Mouse (Mus musculus) bone marrow, adult 2 months (tissue): ENCODE data around the gene Ammecr1. TPM values are rescaled to one million over a fixed set of nuclear protein-coding genes. Genes with fewer than 3 reads are reported as not detected.

Experiments
- H3K27ac ChIP-seq: fragments of 200-500 bp; 2 replicates; pipeline ENCODE4 v1.5.1; 2012; ENCODE audit warnings: low read depth, mild to moderate bottlenecking, control low read depth, inconsistent platforms, low read length; ENCODE audit not compliant: control insufficient read depth, poor library complexity, insufficient read depth
- H3K4me1 ChIP-seq: fragments of 200-500 bp; 2 replicates; pipeline ENCODE4 v1.6.1; 2011; ENCODE audit warnings: low read length; ENCODE audit not compliant: control insufficient read depth, insufficient read depth
- H3K4me3 ChIP-seq: fragments of 200-500 bp; replicated peaks from 2 replicates; pipeline ENCODE3; 2011; ENCODE audit warnings: mild to moderate bottlenecking, low read depth, low read length, control low read depth; ENCODE audit not compliant: control insufficient read depth
- CTCF ChIP-seq: fragments of 200-500 bp; IDR thresholded peaks from 2 replicates; pipeline ENCODE4 v1.5.1; 2011; ENCODE audit warnings: low read length, control low read depth; ENCODE audit not compliant: control insufficient read depth, insufficient read depth
- POLR2A ChIP-seq: fragments of 200-500 bp; IDR thresholded peaks from 2 replicates; pipeline ENCODE4 v1.6.1; 2011; ENCODE audit warnings: low read depth, mild to moderate bottlenecking, control low read depth, low read length, borderline replicate concordance; ENCODE audit not compliant: control insufficient read depth
- WGBS: fragments of 180-500 bp; shearing (Covaris S2); methylation state at CpG from one replicate; pipeline ENCODE4 v1.1.7; 2018; 5-methylcytosine and 5-hydroxymethylcytosine counted together
- polyA plus RNA-seq: library from polyadenylated mRNA; stranded (reverse); fragments of >200 nt; gene quantifications from 2 replicates; pipeline ENCODE4 v1.2.4, GENCODE M21; 2011; ENCODE audit warnings: low replicate concordance; ENCODE audit not compliant: missing spikeins, insufficient read depth, insufficient read length

Ammecr1 gene
- polyA plus RNA-seq, 1 experiment: 6.6 TPM

DNA sequence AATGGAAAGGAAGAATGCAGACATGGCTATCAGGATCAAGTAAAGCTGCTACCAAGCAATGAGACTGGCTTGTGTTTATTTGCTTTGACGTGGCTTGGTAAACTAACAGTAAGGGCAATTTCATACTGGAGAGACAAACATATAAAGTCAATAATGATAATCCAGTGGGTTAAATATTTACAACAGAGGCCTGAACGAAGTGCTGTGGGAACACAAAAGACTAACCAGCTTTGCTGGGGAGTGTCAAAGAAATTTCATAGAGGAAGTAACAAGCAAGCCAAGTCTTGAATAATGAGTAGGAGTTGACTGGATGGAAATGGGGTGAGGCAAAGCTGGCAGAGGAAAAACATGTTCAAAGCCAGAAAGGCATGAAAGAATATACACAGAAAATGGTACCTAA lies 63.9 kb downstream of the Ammecr1 start:
- TF ChIP-seq POLR2A: no peak
- TF ChIP-seq CTCF: no peak

DNA sequence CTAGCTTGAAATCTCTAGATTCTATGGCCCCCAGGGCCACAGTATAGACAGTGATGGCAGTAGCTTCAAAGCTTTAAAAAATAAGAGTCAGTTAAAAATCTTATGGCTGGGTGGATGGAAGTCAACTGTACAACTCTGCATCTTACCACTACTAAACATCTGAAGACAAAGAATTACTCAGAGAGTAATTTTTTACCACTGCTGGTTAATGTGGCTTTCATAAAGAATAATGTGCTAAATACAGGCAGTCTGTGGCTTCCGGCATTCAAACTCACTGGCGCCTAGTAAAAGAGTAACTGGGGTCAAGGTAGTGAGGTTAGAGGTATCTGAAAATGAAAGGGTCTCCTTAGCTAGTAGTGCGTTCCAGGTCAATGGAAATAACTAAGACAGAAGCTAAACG lies 64.6 kb downstream of the Ammecr1 start:
- no peak overlapping the region for H3K27ac ChIP-seq
- TF ChIP-seq CTCF: no peak
- no peak for TF ChIP-seq POLR2A
- 80% methylated on average over 4 of the region's 4 CpGs for WGBS
- H3K4me1 ChIP-seq: no peaks in the 10 kb centered on the region; the same call in 1 of the 2 replicates
- no peak overlapping the region for H3K4me3 ChIP-seq

More for the DNA sequence above, 63.9 kb downstream of the Ammecr1 start:
- Histone ChIP-seq H3K4me3 (no peak overlapping the region), H3K27ac (no peak overlapping the region), H3K4me1 (no peaks in the 10 kb centered on the region; the same call in 1 of the 2 replicates)
- WGBS: 69% methylated on average over 2 of the region's 2 CpGs

DNA sequence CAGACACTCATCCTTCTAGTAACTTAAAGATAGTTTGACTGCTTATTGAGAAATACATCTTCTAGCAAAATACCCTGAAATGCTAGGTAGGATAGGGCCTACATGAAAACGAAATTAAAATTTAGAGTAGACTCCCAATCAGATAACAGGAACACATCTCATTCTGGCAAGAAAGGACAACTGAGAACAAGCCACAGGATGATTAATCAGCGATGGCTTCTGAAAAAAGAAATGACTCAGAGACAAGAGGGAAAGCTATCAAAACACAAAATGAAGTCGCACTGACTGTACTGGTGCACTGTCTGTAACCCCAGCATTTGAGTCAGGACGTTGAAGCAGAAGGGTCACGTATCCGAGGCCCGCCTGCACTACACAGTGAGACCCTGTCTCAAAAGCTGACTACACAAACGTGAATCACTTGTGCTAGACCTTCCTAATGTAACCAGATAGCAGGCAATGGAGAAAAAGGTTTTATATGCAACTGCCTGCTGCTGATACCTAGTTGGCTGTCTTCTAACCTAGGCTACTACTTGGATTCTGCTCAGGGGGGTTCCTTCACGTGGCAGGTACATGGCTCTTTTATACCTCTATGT lies 68.1 kb downstream of the Ammecr1 start:
- WGBS: 78% methylated on average over 9 of the region's 9 CpGs
- H3K4me1 ChIP-seq: no peaks in the 10 kb centered on the region
- H3K27ac ChIP-seq: no peak overlapping the region
- TF ChIP-seq CTCF (no peak), POLR2A (no peak)
- H3K4me3 ChIP-seq: no peak overlapping the region

DNA sequence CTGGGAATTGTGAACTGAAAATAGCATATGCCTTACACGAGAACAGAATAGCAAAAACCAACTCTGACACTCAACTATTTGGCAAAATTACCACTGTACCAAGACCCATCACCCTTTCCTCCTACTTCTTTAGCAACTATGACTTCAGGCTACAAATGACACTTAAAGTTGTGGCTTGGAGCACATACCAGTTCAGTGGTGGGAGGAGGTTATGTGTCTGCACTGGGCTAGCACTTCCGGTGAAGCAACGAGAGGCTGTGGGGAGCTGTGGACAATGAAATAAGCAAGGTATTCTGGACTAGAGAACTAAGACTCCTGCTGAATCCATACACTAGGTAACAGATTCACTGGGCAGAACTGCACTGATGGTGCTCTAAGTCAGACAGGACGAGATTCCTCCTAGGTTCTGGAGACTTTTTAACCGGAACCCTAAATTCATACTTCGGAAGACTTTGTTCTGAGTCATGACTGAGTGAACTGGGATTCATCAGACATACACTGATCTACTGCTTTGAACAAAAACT lies 69.0 kb downstream of the Ammecr1 start:
- Histone ChIP-seq H3K4me3 (no peak overlapping the region), H3K27ac (no peak overlapping the region), H3K4me1 (no peaks in the 10 kb centered on the region)
- 80% methylated on average over 6 of the region's 6 CpGs for WGBS
- TF ChIP-seq CTCF: no peak
- TF ChIP-seq POLR2A: no peak

DNA sequence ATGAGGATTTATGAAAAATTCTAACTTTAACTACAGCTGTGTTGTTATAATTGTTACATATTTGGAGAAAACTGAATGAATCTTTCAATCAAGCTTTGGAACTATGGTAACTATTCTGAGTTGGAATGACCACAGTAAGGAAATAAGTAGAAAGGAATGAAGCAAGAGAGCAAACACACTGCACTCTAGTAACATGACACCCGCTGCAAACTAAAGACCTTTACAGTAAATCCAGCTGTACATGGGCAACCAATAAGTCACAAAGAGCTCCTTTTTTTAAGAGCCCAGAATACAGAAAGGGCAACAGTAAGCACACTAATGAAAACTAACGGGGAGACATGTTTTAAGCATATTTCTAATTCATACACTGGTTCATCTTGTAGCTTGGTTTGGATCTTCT lies 71.2 kb downstream of the Ammecr1 start:
- Histone ChIP-seq H3K4me1 (no peaks in the 10 kb centered on the region; the same call in 1 of the 2 replicates), H3K4me3 (no peak overlapping the region), H3K27ac (no peak overlapping the region)
- TF ChIP-seq CTCF: no peak
- no peak for TF ChIP-seq POLR2A
- WGBS: 82% methylated on average over 2 of the region's 2 CpGs

DNA sequence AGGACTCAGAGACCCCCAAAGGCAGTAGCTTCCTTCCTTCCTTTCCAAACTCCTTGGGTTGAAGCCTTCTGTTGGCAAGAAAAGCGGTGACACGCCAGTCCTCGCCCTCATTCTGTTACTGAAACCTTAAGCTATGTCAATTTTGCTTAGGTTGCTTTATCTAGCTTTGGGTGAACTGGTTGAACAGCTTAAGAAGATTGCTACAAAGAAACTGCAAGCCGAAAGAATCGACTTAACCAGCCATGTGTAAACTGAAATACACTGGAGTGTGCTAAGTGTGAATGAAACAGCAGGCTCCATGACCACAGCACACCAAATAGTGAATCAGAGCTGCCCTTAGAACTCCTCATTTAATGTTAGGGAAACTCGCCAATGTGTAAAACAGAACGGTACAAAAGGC lies 80.6 kb downstream of the Ammecr1 start:
- Histone ChIP-seq H3K27ac (no peak overlapping the region), H3K4me3 (no peak overlapping the region), H3K4me1 (no peaks in the 10 kb centered on the region)
- 85% methylated on average over 7 of the region's 7 CpGs for WGBS
- TF ChIP-seq CTCF (no peak), POLR2A (no peak)

DNA sequence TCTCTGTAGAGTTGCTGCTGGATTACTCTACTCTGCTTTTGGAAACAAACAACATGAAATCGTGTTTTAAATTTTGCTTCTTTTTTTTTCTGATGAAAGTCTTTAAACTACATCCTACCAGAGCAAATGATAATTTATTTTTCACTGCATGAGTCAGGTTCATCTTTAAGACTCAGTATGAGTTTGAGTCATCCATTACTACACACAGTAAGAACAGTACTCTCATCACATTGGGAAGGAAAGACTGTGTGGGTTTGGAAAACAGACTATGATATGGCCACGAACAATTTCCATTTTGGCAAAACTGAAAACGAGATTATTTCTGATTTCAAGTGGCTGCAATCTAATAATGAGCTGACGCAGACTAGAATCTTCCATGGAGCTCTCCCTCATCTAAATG lies 82.9 kb downstream of the Ammecr1 start:
- 65% methylated on average over 4 of the region's 4 CpGs for WGBS
- H3K4me3 ChIP-seq: no peak overlapping the region
- no peak overlapping the region for H3K27ac ChIP-seq
- no peaks in the 10 kb centered on the region for H3K4me1 ChIP-seq
- TF ChIP-seq CTCF (no peak), POLR2A (no peak)

DNA sequence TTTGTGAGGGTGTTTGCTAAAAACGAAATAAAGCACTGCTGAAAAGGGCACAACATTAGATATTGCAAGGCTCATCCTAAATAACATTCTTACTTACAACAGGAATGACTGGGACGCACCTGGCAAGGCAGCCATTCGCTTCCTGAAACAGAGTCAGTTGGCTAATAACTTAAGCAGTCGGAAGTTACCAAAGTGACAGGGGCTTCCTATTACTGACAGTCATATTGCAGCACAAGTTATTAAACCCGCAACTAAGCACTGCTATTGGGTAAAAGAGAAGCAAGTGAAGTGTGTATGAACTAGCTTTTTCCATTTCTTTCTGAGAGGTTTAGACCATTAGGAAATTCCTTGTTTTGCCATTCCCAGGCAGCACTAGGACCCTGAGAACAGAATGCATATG lies 84.3 kb downstream of the Ammecr1 start:
- no peak for TF ChIP-seq POLR2A
- no peak for TF ChIP-seq CTCF
- WGBS: 30% methylated on average over 5 of the region's 5 CpGs
- H3K27ac ChIP-seq: no peak overlapping the region
- peak overlapping the region; percentile 11 for H3K4me3 ChIP-seq
- no peaks in the 10 kb centered on the region for H3K4me1 ChIP-seq

DNA sequence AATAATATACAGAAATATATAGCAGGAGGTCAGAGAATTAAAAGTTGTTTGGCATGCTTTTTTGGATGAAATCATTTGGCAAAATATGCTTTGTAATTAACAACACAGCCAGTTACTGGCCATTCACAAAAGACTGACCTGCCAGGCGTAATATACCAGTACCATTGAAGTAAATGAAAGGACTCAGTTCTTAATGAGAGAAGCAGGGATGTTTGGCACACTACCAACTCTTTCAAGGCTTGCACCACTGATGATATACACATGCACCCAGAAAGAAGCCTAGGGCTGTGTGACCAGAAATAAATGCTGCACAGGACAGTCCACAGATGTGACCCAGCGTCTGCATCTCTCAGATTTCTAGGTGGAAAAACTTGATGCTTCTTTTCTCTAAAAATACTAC lies 96.7 kb downstream of the Ammecr1 start:
- Histone ChIP-seq H3K4me3 (no peak overlapping the region), H3K4me1 (no peaks in the 10 kb centered on the region), H3K27ac (no peak overlapping the region)
- 92% methylated on average over 2 of the region's 2 CpGs for WGBS
- TF ChIP-seq CTCF (no peak), POLR2A (no peak)
